Mouse (Mus musculus): Measurements from ENCODE around the gene Ano3.

- TF ChIP-seq CTCF (IDR thresholded peaks at IDR 0.05; ENCODE audit: low read depth) (no peak), EP300 (IDR thresholded peaks at IDR 0.05; ENCODE audit: low read depth) (no peak)
Measured at GRCm38 (mm10) chr2:110722208-110722607, 228.5 kb downstream of the Ano3 start.
